In genomic region chr9:41475326-41475725, GRCm38 (mm10) we compare ENCODE assay signal across 8 mouse cellular contexts.
DNase-seq lines count a peak whose midpoint lies in the region; ATAC-seq and TF ChIP-seq lines count a peak whose summit lies in the region.

No protein-coding gene starts in this region.

- WGBS in neural tube, embryonic 15.5 days = 81% methylated on average over 8 of the region's 8 CpGs

- peaks cover 27% of the 10 kb centered on the region for H3K4me1 ChIP-seq in neural tube, embryonic 15.5 days

- no peaks in the 10 kb centered on the region for H3K27me3 ChIP-seq in neural tube, embryonic 15.5 days (replicated peaks)

- H3K4me3 ChIP-seq in layer of hippocampus, adult 2 months = peak overlapping the region; percentile 52
- no peak overlapping the region for H3K4me3 ChIP-seq in neural tube, embryonic 15.5 days (replicated peaks)

- no peak for DNase-seq in layer of hippocampus, adult 2 months (ENCODE audit: low spot score in 2 of 2)
- DNase-seq in layer of hippocampus, adult 9-10 months (ENCODE audit: low spot score) = no peak
- peak; percentile 23 for DNase-seq in gonadal fat pad, adult 2 months (ENCODE audit: low read depth)
- DNase-seq in kidney, adult 9 months = peak; percentile 10
- no peak for DNase-seq in thymus, postnatal 36 days
- no peak for DNase-seq in retina, postnatal 1 day

- peak overlapping the region; percentile 95 for H3K27ac ChIP-seq in layer of hippocampus, adult 2 months
- peak overlapping the region; percentile 74 for H3K27ac ChIP-seq in neural tube, embryonic 15.5 days (replicated peaks)

- H3K36me3 ChIP-seq in neural tube, embryonic 15.5 days = no peaks in the 10 kb centered on the region

- no peak overlapping the region for H3K9ac ChIP-seq in neural tube, embryonic 15.5 days (replicated peaks)

- H3K9me3 ChIP-seq in neural tube, embryonic 15.5 days (replicated peaks) = no peaks in the 10 kb centered on the region

- ATAC-seq in neural tube, embryonic 15.5 days (ENCODE audit: low FRiP score) = no peak
- no peak for ATAC-seq in activated CD4-positive, CD25-positive, alpha-beta regulatory T cell, adult 4 months

- TF ChIP-seq CTCF in layer of hippocampus, adult 2 months (conservative IDR thresholded peaks at IDR 0.05) = no peak

- peak overlapping the region; percentile 41 for H3K4me2 ChIP-seq in neural tube, embryonic 15.5 days

Comparison
In these comparisons a context has a peak if more than half of its experiments do, and no peak if none do; other contexts are left out.
1. DNase-seq: peak in gonadal fat pad, adult 2 months (single experiment) and kidney, adult 9 months (single experiment); none in layer of hippocampus, adult 2 months (0 of 2), layer of hippocampus, adult 9-10 months (single experiment), thymus, postnatal 36 days (0 of 2) and retina, postnatal 1 day (single experiment).